Mouse (Mus musculus): Measurements from ENCODE around the gene Utf1.
A peak's percentile ranks its signal among the peaks of the same experiment; 100 is the strongest.

DNA sequence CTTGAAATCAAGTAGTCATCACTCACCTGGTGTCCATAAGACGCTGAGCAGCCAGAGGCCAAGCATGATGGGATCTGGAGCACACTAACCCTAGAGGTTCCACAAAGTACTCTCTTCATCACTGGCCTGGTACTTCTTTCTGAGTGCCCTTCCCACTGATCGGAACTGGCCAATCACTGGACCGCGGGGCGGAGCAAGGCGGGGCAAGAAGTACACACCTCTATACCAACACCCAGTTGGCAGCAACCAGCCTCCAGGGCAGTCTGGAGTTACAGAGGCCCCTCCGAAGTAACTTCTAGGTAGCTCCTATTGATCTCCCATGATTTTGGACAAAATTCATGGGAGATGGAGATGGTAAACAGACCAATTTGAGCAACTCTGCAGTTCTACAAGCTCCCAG lies 48.8 kb downstream of the Utf1 start, which contains the start of gene Adam8:
- TF ChIP-seq HCFC1 (IDR thresholded peaks at IDR 0.05; ENCODE audit: low read depth, low read length) (no peak), EP300 (IDR thresholded peaks at IDR 0.05; ENCODE audit: low read length) (no peak), TBP (conservative IDR thresholded peaks at IDR 0.05; ENCODE audit: low read depth, low read length) (peak; percentile 92), CTCF (conservative IDR thresholded peaks at IDR 0.05 in 1 of 2, IDR thresholded peaks at IDR 0.05 in 1 of 2; ENCODE audit: low read depth in 2 of 2, low read length in 2 of 2) (no peak), MXI1 (IDR thresholded peaks at IDR 0.05; ENCODE audit: low read depth, low read length) (0 out of 2 replicates have a peak, but pooled peaks have one; percentile 14), ZKSCAN1 (IDR thresholded peaks at IDR 0.05; ENCODE audit: borderline replicate concordance, low read depth, low read length) (no peak), POLR2A (IDR thresholded peaks at IDR 0.05; ENCODE audit: low read depth, low read length) (peak; percentile 88)
